Mouse (Mus musculus) kidney, postnatal 0 days (tissue): ENCODE results near the gene Atp8b3. TPM values are rescaled to one million over a fixed set of nuclear protein-coding genes. Genes with fewer than 3 reads are reported as not detected.

Experiments
- ATAC-seq: fragments of 200-750 bp; cut with Nextera tagmentation; replicated peaks from 2 replicates; pipeline ENCODE4 v1.8.0; 2017; ENCODE audit warnings: low read depth, moderate number of reproducible peaks, moderate TSS enrichment, moderate library complexity; ENCODE audit not compliant: low FRiP score
- DNase-seq: peaks from one replicate; pipeline ENCODE4 v3.0.0-alpha.2; 2016; ENCODE audit warnings: low spot score
- H3K27ac ChIP-seq: fragments of 300-500 bp; sonication (generic); 2 replicates; pipeline ENCODE4 v1.5.1; 2014; ENCODE audit warnings: mild to moderate bottlenecking
- H3K27me3 ChIP-seq: fragments of 300-500 bp; sonication (generic); 2 replicates; pipeline ENCODE4 v1.6.1; 2014; ENCODE audit warnings: low read length, mixed read lengths; ENCODE audit not compliant: insufficient read depth
- H3K36me3 ChIP-seq: fragments of 300-500 bp; sonication (generic); 2 replicates; pipeline ENCODE4 v1.6.1; 2014; ENCODE audit warnings: low read length, mixed read lengths; ENCODE audit not compliant: insufficient read depth
- H3K4me1 ChIP-seq: fragments of 300-500 bp; sonication (generic); replicated peaks from 2 replicates; pipeline ENCODE4 v1.6.1; 2014; ENCODE audit warnings: antibody characterized with exemption, low read length, mixed read lengths; ENCODE audit not compliant: insufficient read depth
- H3K4me2 ChIP-seq: fragments of 300-500 bp; sonication (generic); 2 replicates; pipeline ENCODE4 v1.6.1; 2014; ENCODE audit warnings: mild to moderate bottlenecking, low read length, moderate library complexity, mixed read lengths
- H3K4me3 ChIP-seq: fragments of 300-500 bp; sonication (generic); replicated peaks from 2 replicates; pipeline ENCODE4 v1.5.1; 2014; ENCODE audit warnings: low read depth, low read length
- H3K9ac ChIP-seq: fragments of 300-500 bp; sonication (generic); 2 replicates; pipeline ENCODE4 v1.6.1; 2014; ENCODE audit warnings: low read depth, low read length
- H3K9me3 ChIP-seq: fragments of 300-500 bp; sonication (generic); replicated peaks from 2 replicates; pipeline ENCODE4 v1.6.1; 2016; ENCODE audit warnings: low read length, inconsistent platforms, mixed read lengths
- CTCF ChIP-seq: IDR thresholded peaks from 2 replicates; pipeline ENCODE4 v1.5.1; 2016; ENCODE audit warnings: antibody characterized with exemption, low read depth, mild to moderate bottlenecking, moderate library complexity
- WGBS: fragments of 180-500 bp; shearing (Covaris S2); extraction: QIAGEN DNeasy Blood & Tissue Kit; methylation state at CpG from one replicate; pipeline ENCODE4 v1.1.7; 2014; 5-methylcytosine and 5-hydroxymethylcytosine counted together
- polyA plus RNA-seq: library from polyadenylated mRNA; unstranded; fragments of >200 nt; fragmentation: Nextera tagmentation; extraction: Ambion mirVana; gene quantifications from 2 replicates; pipeline ENCODE4 v1.2.1, GENCODE M21; 2015

Gene Atp8b3
- 0.09 and 0.16 TPM in 2 replicates for polyA plus RNA-seq

DNA sequence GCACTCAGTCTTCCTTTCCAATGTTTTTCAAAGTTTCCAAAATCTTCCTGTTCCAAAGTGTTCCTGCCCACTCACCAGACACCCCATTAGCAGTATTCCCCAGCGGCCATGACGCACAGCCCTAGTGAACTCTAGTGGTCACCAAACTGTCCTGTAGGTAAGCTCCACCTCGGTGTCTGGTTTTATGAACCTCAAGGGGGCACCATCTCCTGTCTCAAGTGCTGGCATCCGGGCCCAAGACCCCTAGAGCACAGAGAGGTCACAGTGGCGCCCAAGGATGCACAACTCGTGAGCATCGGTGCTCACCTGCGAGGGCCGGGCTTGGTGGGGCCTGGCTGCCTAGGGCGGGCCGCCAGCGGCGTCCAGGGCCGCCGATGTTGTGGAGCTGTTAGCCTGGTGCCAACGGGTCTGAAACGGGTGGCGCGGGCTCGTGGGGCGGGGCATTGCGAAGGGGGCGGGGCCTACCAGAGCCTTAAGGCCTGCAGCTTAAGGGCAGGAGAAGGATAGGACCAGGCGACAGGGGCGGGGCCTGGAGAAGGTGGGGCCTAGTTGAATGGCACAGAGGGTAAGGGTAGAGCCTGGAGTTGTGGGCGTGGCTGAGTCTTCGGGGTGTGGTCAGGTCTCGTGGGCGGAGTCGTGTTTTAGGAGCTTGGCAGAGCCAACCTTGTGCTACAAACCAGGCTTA lies at the start of gene Atp8b3:
Gene Atp8b3 (minus strand): TSS at position 415 of the 685 bp plus-strand sequence.
- TF ChIP-seq CTCF: peak; percentile 44
- Histone ChIP-seq H3K4me2 (peak within 1 kb of the TSS; percentile 52), H3K27ac (no peak within 1 kb of the TSS), H3K4me1 (peaks cover 7% of the 10 kb centered on the region; the same call in 1 of the 2 replicates), H3K36me3 (peaks cover 22% of the 10 kb centered on the region), H3K27me3 (peaks cover 7% of the 10 kb centered on the region; the same call in 1 of the 2 replicates), H3K4me3 (peak within 1 kb of the TSS; percentile 21; the same call in 1 of the 2 replicates), H3K9me3 (no peaks in the 10 kb centered on the region), H3K9ac (0 out of 2 replicates have a peak within 1 kb of the TSS, but pooled peaks have one; percentile 14)
- ATAC-seq (peak; percentile 91), DNase-seq (peak; percentile 95)
- WGBS: 2% methylated on average over 30 of the region's 30 CpGs

DNA sequence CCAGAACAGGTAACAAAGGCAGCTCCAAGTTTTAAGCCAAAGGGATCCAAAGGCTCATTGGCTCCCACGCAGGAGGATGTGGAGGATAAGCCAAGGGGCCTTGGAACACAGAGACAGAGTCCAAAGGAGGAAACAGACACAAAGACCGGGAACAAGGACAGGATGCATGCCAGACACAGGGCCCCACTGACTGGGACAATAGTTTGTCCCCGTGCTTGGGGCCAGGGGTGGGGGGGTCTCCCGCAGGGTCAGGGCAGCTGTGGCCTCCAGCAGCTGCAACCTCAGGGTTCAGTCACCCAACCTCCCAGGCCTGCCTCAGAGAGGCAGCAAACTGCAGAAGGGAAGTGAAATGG lies 48.4 kb upstream of the Atp8b3 start:
- Histone ChIP-seq H3K4me3 (peak overlapping the region; percentile 3; the same call in 1 of the 2 replicates), H3K4me2 (peak overlapping the region; percentile 31; the same call in 1 of the 2 replicates), H3K4me1 (peaks cover 17% of the 10 kb centered on the region), H3K9me3 (no peaks in the 10 kb centered on the region), H3K27me3 (no peaks in the 10 kb centered on the region), H3K9ac (0 out of 2 replicates have a peak overlapping the region, but pooled peaks have one; percentile 51), H3K27ac (peak overlapping the region; percentile 77), H3K36me3 (peaks cover 19% of the 10 kb centered on the region; the same call in 1 of the 2 replicates)
- ATAC-seq (no peak), DNase-seq (peak; percentile 61)
- WGBS: 58% methylated on average over 4 of the region's 4 CpGs
- no peak for TF ChIP-seq CTCF

DNA sequence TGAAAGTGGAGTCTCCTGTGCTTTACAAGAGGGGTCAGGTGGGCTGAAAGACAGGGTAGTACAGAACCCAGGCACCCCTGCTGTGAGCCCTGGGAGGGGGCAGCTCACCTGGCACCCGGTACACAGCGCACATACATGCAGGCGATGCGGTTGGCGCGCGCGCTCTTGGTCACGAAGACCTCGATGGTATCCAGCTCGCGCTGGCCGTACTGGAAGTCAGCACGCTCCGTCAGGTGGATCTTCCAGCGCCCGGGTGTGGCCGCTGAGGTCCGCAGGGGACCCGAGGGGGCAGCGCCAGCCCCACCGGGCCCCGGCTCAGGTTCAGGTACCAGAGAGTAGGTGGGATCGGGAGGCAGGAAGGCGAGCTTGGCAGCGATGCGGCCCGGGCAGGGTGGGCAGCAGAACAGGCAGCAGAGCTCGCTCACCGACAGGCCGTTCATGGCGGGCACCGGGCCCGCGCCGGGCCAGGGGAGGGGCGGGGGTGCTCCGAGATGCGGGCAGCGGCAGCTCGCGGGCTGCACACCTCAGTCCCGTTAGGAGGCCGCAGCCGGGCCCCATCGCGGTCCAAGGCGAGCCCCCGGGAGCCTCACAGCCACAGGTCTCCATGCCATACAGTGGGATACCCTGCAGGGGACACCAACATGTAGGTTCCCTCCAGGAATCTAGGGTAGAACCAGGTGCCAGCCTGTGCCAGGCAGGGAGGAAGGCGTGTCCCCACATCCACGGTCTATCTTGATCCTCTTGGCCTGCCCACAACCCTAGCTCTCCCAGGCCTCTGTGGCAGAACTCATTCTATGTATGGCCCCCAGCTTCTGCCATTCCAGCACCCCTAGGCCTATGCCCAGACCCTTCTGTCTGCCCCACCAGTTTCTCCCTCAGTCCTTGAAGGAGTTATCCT lies 47.7 kb upstream of the Atp8b3 start:
- no peak for TF ChIP-seq CTCF
- peak overlapping the region; percentile 31 for H3K4me2 ChIP-seq
- peak overlapping the region; percentile 77 for H3K27ac ChIP-seq
- H3K9me3 ChIP-seq: no peaks in the 10 kb centered on the region
- DNase-seq: no peak
- H3K27me3 ChIP-seq: no peaks in the 10 kb centered on the region
- peak overlapping the region; percentile 51 for H3K9ac ChIP-seq
- H3K36me3 ChIP-seq: peaks cover 19% of the 10 kb centered on the region; the same call in 1 of the 2 replicates
- H3K4me1 ChIP-seq: peaks cover 17% of the 10 kb centered on the region
- no peak for ATAC-seq
- H3K4me3 ChIP-seq: peak overlapping the region; percentile 3; the same call in 1 of the 2 replicates
- 91% methylated on average over 46 of the region's 51 CpGs for WGBS

DNA sequence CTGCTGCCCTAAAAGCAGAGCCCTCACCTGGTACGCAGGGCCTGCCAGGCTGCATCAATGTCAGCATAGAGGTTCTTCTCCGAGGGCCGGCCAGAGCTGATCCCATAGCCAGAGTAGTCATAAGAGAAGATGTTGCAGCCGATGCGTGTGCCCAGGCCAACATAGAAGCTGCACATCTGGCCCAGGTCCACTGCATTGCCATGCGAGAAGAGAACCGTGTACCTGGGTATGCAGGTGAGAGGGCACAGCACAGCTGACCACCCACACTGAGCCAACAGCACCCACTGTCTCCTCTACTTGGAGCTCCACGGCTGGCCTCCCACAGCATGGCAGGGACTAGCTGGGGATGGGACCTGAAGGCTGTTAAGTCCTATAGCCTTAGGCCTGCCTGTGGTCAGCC lies 46.7 kb upstream of the Atp8b3 start:
- H3K9ac ChIP-seq: no peak overlapping the region; the same call in 1 of the 2 replicates
- DNase-seq: no peak
- no peak overlapping the region for H3K27ac ChIP-seq
- no peaks in the 10 kb centered on the region for H3K27me3 ChIP-seq
- H3K36me3 ChIP-seq: peaks cover 19% of the 10 kb centered on the region; the same call in 1 of the 2 replicates
- H3K4me1 ChIP-seq: peaks cover 17% of the 10 kb centered on the region
- peak overlapping the region; percentile 31 for H3K4me2 ChIP-seq
- TF ChIP-seq CTCF: no peak
- 86% methylated on average over 8 of the region's 8 CpGs for whole genome bisulfite sequencing
- no peak for ATAC-seq
- H3K9me3 ChIP-seq: no peaks in the 10 kb centered on the region
- no peak overlapping the region for H3K4me3 ChIP-seq

DNA sequence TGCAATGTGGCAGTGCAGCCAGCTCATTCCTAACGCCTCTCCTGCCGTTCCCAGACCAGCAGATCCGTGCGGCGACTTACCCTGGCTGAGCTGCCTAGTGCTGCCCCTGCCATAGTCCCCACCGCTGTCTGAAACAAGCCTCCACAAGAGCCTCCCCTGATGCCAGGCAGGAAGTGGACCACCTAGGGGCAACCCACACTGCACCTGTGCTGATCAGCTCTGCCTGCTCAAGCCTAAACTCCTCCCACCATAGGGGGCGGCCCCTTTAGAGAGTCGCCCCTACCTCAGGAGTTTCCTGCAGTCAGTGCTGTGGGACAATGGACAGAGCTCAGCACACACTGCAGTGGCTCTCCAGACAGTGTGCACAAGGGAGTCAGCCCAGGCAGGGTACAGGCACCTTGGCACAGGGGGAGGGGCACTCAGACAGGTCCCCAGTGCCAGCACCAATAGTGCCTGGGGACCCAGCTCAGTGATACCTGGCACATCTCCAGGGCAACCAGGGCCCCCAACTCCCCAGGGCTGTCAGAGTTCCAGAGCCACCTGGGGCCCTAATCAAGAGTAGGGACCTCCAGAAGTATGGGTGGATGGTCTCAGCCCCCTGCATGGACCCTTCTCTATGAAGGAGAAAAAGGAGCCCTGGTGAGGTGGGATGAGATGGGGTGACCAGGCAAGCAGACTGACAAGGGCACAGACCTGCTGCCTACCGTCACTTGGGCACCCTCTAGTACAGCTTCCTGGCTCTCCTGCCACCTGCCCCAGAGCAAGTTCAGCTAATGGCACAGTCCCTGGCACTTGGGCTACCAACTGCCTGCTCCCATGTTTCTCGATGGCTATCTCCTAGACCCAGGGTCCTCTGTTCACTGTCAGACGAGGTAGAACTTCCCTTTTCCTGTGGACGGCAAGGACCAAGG lies 46.0 kb upstream of the Atp8b3 start:
- peak overlapping the region; percentile 15; the same call in 1 of the 2 replicates for H3K27ac ChIP-seq
- H3K9me3 ChIP-seq: no peaks in the 10 kb centered on the region
- DNase-seq (no peak), ATAC-seq (peak; percentile 16; the same call in 1 of the 2 replicates)
- no peak for TF ChIP-seq CTCF
- H3K4me2 ChIP-seq: peak overlapping the region; percentile 31; the same call in 1 of the 2 replicates
- no peak overlapping the region for H3K9ac ChIP-seq
- H3K27me3 ChIP-seq: no peaks in the 10 kb centered on the region
- 71% methylated on average over 12 of the region's 12 CpGs for WGBS
- peaks cover 17% of the 10 kb centered on the region for H3K4me1 ChIP-seq
- H3K4me3 ChIP-seq: 0 out of 2 replicates have a peak overlapping the region, but pooled peaks have one; percentile 5
- H3K36me3 ChIP-seq: peaks cover 19% of the 10 kb centered on the region; the same call in 1 of the 2 replicates
